Mouse (Mus musculus) limb, embryonic 12.5 days (tissue): ENCODE results near the gene 2210016F16Rik. TPM values are rescaled to one million over a fixed set of nuclear protein-coding genes. Genes with fewer than 3 reads are reported as not detected.

Experiments
- ATAC-seq: fragments of 200-750 bp; cut with Nextera tagmentation; 2 replicates; pipeline ENCODE4 v1.8.0; 2017; ENCODE audit warnings: low read depth, moderate TSS enrichment; ENCODE audit not compliant: insufficient number of reproducible peaks, insufficient read depth, low FRiP score, low TSS enrichment
- H3K27ac ChIP-seq: fragments of 300-500 bp; sonication (generic); 2 replicates; pipeline ENCODE4 v1.5.1; 2016; ENCODE audit warnings: mild to moderate bottlenecking, moderate library complexity
- H3K27me3 ChIP-seq: fragments of 300-500 bp; sonication (generic); 2 replicates; pipeline ENCODE4 v1.6.1; 2016; ENCODE audit warnings: mild to moderate bottlenecking, moderate library complexity
- H3K36me3 ChIP-seq: fragments of 300-500 bp; sonication (generic); 2 replicates; pipeline ENCODE4 v1.6.1; 2016; ENCODE audit warnings: mild to moderate bottlenecking, moderate library complexity
- H3K4me1 ChIP-seq: fragments of 300-500 bp; sonication (generic); replicated peaks from 2 replicates; pipeline ENCODE4 v1.6.1; 2016
- H3K4me2 ChIP-seq: fragments of 300-500 bp; sonication (generic); 2 replicates; pipeline ENCODE4 v1.6.1; 2016; ENCODE audit warnings: mild to moderate bottlenecking, moderate library complexity
- H3K4me3 ChIP-seq: fragments of 300-500 bp; sonication (generic); replicated peaks from 2 replicates; pipeline ENCODE4 v1.5.1; 2016; ENCODE audit warnings: mild to moderate bottlenecking
- H3K9ac ChIP-seq: fragments of 300-500 bp; sonication (generic); replicated peaks from 2 replicates; pipeline ENCODE4 v1.6.1; 2016; ENCODE audit warnings: mild to moderate bottlenecking, moderate library complexity
- H3K9me3 ChIP-seq: fragments of 300-500 bp; sonication (generic); 2 replicates; pipeline ENCODE4 v1.6.1; 2016; ENCODE audit warnings: mild to moderate bottlenecking, moderate library complexity
- WGBS: fragments of 180-500 bp; shearing (Covaris S2); methylation state at CpG from one replicate; pipeline ENCODE4 v1.1.7; 2016; 5-methylcytosine and 5-hydroxymethylcytosine counted together
- microRNA counts: library from miRNA; unstranded; fragments of <30 nt; microRNA quantifications from one replicate; lab custom pipeline; 2017
- microRNA-seq: library from miRNA; unstranded; fragments of <30 nt; microRNA quantifications from one replicate; pipeline ENCODE4, GENCODE M21; 2017
- polyA plus RNA-seq: library from polyadenylated mRNA; unstranded; fragments of >200 nt; fragmentation: Nextera tagmentation; extraction: Ambion mirVana; gene quantifications from 2 replicates; pipeline ENCODE4 v1.2.1, GENCODE M21; 2016

The 2210016F16Rik gene
- polyA plus RNA-seq, 1 experiment from 2014 or later: 22.1 TPM

GRCm38 (mm10) chr13:58344505-58344904 lies 40.5 kb downstream of the 2210016F16Rik start:
- Histone ChIP-seq H3K4me3 (no peak overlapping the region), H3K9me3 (no peaks in the 10 kb centered on the region), H3K4me1 (no peaks in the 10 kb centered on the region), H3K36me3 (no peaks in the 10 kb centered on the region), H3K9ac (no peak overlapping the region), H3K4me2 (no peak overlapping the region), H3K27me3 (no peaks in the 10 kb centered on the region), H3K27ac (no peak overlapping the region)
- 88% methylated on average over 9 of the region's 9 CpGs for WGBS
- no peak for ATAC-seq

- no peak overlapping the region for H3K4me3 ChIP-seq
Measured at GRCm38 (mm10) chr13:58337456-58337855, 47.6 kb downstream of the 2210016F16Rik start.

GRCm38 (mm10) chr13:58334116-58334515 lies 50.9 kb downstream of the 2210016F16Rik start:
- Histone ChIP-seq H3K4me2 (no peak overlapping the region), H3K36me3 (no peaks in the 10 kb centered on the region), H3K4me3 (no peak overlapping the region), H3K9me3 (no peaks in the 10 kb centered on the region), H3K27ac (no peak overlapping the region), H3K27me3 (no peaks in the 10 kb centered on the region), H3K4me1 (no peaks in the 10 kb centered on the region), H3K9ac (no peak overlapping the region)
- WGBS: 95% methylated on average over 5 of the region's 5 CpGs
- no peak for ATAC-seq

More at GRCm38 (mm10) chr13:58337456-58337855, 47.6 kb downstream of the 2210016F16Rik start:
- ATAC-seq: no peak
- no peak overlapping the region for H3K9ac ChIP-seq
- no peaks in the 10 kb centered on the region for H3K4me1 ChIP-seq
- H3K36me3 ChIP-seq: no peaks in the 10 kb centered on the region
- H3K27ac ChIP-seq: no peak overlapping the region
- H3K4me2 ChIP-seq: no peak overlapping the region
- 79% methylated on average over 12 of the region's 12 CpGs for WGBS
- no peaks in the 10 kb centered on the region for H3K27me3 ChIP-seq
- no peaks in the 10 kb centered on the region for H3K9me3 ChIP-seq

MicroRNA genes within 50 kb of the gene (microRNA counts, 519-probe panel; counts per million panel counts)
- 4,145 counts per million, percentile 28 among the panel's probes with 10 or more counts for microRNA mmu-miR-7a (lab: Ali Mortazavi, UCI)

Small RNAs within 50 kb of the gene (microRNA-seq; reads per million reads assigned to microRNA genes)
- gene Mir7-1: 88.6 reads per million, percentile 50 among the genes with 10 or more reads in this experiment

Other genes with a start within 250 kb of the 2210016F16Rik start
- gene Idnk, start 227.6 kb downstream of the 2210016F16Rik start, polyA plus RNA-seq: 40.9 and 43.2 TPM in 2 replicates
- 137 and 141 TPM in 2 replicates for gene Ubqln1, start 169.6 kb downstream of the 2210016F16Rik start, polyA plus RNA-seq
- 27.5 and 28.6 TPM in 2 replicates for gene Gkap1, start 109.5 kb downstream of the 2210016F16Rik start, polyA plus RNA-seq
- gene Kif27, start 26.1 kb downstream of the 2210016F16Rik start, polyA plus RNA-seq: 0.84 and 0.97 TPM in 2 replicates
- 31.2 and 33.0 TPM in 2 replicates for gene Rmi1, start 17.0 kb upstream of the 2210016F16Rik start, polyA plus RNA-seq
- 2,059 and 2,098 TPM in 2 replicates for gene Hnrnpk, start 18.1 kb upstream of the 2210016F16Rik start, polyA plus RNA-seq
- gene Slc28a3, start 225.7 kb upstream of the 2210016F16Rik start, polyA plus RNA-seq: 0.10 TPM in 1 of 2 replicates, not detected in the other